Mouse (Mus musculus): Measurements from ENCODE around the gene Igdcc3.

Gene Igdcc3

GRCm38 (mm10) chr9:65141306-65141975 is 452 bp downstream of the Igdcc3 start:
- peak; percentile 73 for DNase-seq

GRCm38 (mm10) chr9:65141976-65142318 is 958 bp downstream of the Igdcc3 start:
- DNase-seq: peak; percentile 79

- peak; percentile 81 for DNase-seq
These were observed 1.4 kb downstream of the Igdcc3 start for GRCm38 (mm10) chr9:65142399-65142798.

GRCm38 (mm10) chr9:65146001-65146400 is 5.0 kb downstream of the Igdcc3 start:
- DNase-seq: no peak

- DNase-seq: no peak
These were observed 7.5 kb downstream of the Igdcc3 start for GRCm38 (mm10) chr9:65148507-65148906.

GRCm38 (mm10) chr9:65152711-65153330 is 11.8 kb downstream of the Igdcc3 start:
- DNase-seq: no peak

GRCm38 (mm10) chr9:65153331-65153711 is 12.3 kb downstream of the Igdcc3 start:
- peak; percentile 79 for DNase-seq

- DNase-seq: peak; percentile 53
These were observed 13.9 kb downstream of the Igdcc3 start for GRCm38 (mm10) chr9:65154692-65155455.

- DNase-seq: peak; percentile 51
These were observed 15.6 kb downstream of the Igdcc3 start for GRCm38 (mm10) chr9:65156604-65157003.

GRCm38 (mm10) chr9:65157631-65158030 is 16.6 kb downstream of the Igdcc3 start:
- peak; percentile 67 for DNase-seq

GRCm38 (mm10) chr9:65161188-65161587 is 20.2 kb downstream of the Igdcc3 start:
- DNase-seq: no peak

GRCm38 (mm10) chr9:65161881-65162280 is 20.9 kb downstream of the Igdcc3 start:
- no peak for DNase-seq

GRCm38 (mm10) chr9:65162711-65163639 is 22.0 kb downstream of the Igdcc3 start:
- DNase-seq: peak; percentile 92

GRCm38 (mm10) chr9:65164870-65165269 is 23.9 kb downstream of the Igdcc3 start:
- DNase-seq: peak; percentile 57

GRCm38 (mm10) chr9:65166386-65166785 is 25.4 kb downstream of the Igdcc3 start:
- peak; percentile 68 for DNase-seq

- no peak for DNase-seq
These were observed 27.5 kb downstream of the Igdcc3 start for GRCm38 (mm10) chr9:65168534-65168933.

- no peak for DNase-seq
These were observed 28.0 kb downstream of the Igdcc3 start for GRCm38 (mm10) chr9:65168952-65169351.

- DNase-seq: peak; percentile 65
These were observed 31.7 kb downstream of the Igdcc3 start for GRCm38 (mm10) chr9:65172654-65173053.

- peak; percentile 73 for DNase-seq
These were observed 34.4 kb downstream of the Igdcc3 start for GRCm38 (mm10) chr9:65175234-65175938.

- peak; percentile 80 for DNase-seq
These were observed 35.2 kb downstream of the Igdcc3 start for GRCm38 (mm10) chr9:65175939-65176871.

- DNase-seq: no peak
These were observed 36.5 kb downstream of the Igdcc3 start for GRCm38 (mm10) chr9:65177497-65177896.

All from embryo, embryonic 11 days (tissue).